Mouse (Mus musculus) testis, adult 2 months (tissue): ENCODE data around the gene Gm10912. TPM values are rescaled to one million over a fixed set of nuclear protein-coding genes. Genes with fewer than 3 reads are reported as not detected.
"Not testable (repeated sequence)": the region's sequence is repeated elsewhere in the genome, so short reads cannot be mapped to it uniquely, and the experiment has no call there.

Source experiments
- H3K27ac ChIP-seq: fragments of 200-500 bp; 2 replicates; pipeline ENCODE4 v1.5.1; 2012; ENCODE audit warnings: low read depth, low read length; ENCODE audit not compliant: control insufficient read depth, insufficient read depth
- H3K27me3 ChIP-seq: fragments of 200-500 bp; 2 replicates; pipeline ENCODE4 v1.6.1; 2012; ENCODE audit warnings: mild to moderate bottlenecking, low read length, moderate library complexity; ENCODE audit not compliant: control insufficient read depth, insufficient read depth
- H3K36me3 ChIP-seq: fragments of 200-500 bp; 2 replicates; pipeline ENCODE4 v1.6.1; 2012; ENCODE audit warnings: mild to moderate bottlenecking, low read length; ENCODE audit not compliant: control insufficient read depth, insufficient read depth
- H3K4me1 ChIP-seq: fragments of 200-500 bp; 2 replicates; pipeline ENCODE4 v1.6.1; 2012; ENCODE audit warnings: low read length; ENCODE audit not compliant: control insufficient read depth, insufficient read depth
- H3K4me3 ChIP-seq: fragments of 200-500 bp; 2 replicates; pipeline ENCODE4 v1.5.1; 2012; ENCODE audit warnings: low read depth, mild to moderate bottlenecking, low read length, moderate library complexity, mixed read lengths; ENCODE audit not compliant: control insufficient read depth
- CTCF ChIP-seq: fragments of 200-500 bp; IDR thresholded peaks from 2 replicates; pipeline ENCODE4 v1.5.1; 2012; ENCODE audit warnings: low read depth, mild to moderate bottlenecking, inconsistent platforms, low read length, moderate library complexity; ENCODE audit not compliant: control insufficient read depth, insufficient read depth, insufficient replicate concordance
- POLR2A ChIP-seq: fragments of 200-500 bp; IDR thresholded peaks from 2 replicates; pipeline ENCODE4 v1.6.1; 2012; ENCODE audit warnings: low read depth, mild to moderate bottlenecking, inconsistent platforms, low read length, moderate library complexity; ENCODE audit not compliant: control insufficient read depth
- polyA plus RNA-seq: library from polyadenylated mRNA; depleted of rRNA; stranded (reverse); fragments of >200 nt; gene quantifications from 2 replicates; pipeline ENCODE4 v1.2.3, GENCODE M21; 2012; rRNA removed

Gene Gm10912
- polyA plus RNA-seq, 1 experiment: 0.90 TPM

- Histone ChIP-seq H3K4me3 (no peak overlapping the region), H3K36me3 (no peaks in the 10 kb centered on the region), H3K27me3 (no peaks in the 10 kb centered on the region), H3K4me1 (no peaks in the 10 kb centered on the region), H3K27ac (no peak overlapping the region)
- TF ChIP-seq CTCF (no peak), POLR2A (no peak)
These were observed 43.9 kb downstream of the Gm10912 start for GRCm38 (mm10) chr2:104109528-104109927.

GRCm38 (mm10) chr2:104110031-104110430, 44.4 kb downstream of the Gm10912 start:
- TF ChIP-seq CTCF (no peak), POLR2A (no peak)
- no peaks in the 10 kb centered on the region for H3K36me3 ChIP-seq
- no peak overlapping the region for H3K4me3 ChIP-seq
- no peaks in the 10 kb centered on the region for H3K4me1 ChIP-seq
- H3K27ac ChIP-seq: no peak overlapping the region
- no peaks in the 10 kb centered on the region for H3K27me3 ChIP-seq

- H3K4me3 ChIP-seq, H3K36me3 ChIP-seq, H3K27ac ChIP-seq, H3K27me3 ChIP-seq, H3K4me1 ChIP-seq: not testable (repeated sequence)
These were observed 45.7 kb downstream of the Gm10912 start for GRCm38 (mm10) chr2:104111170-104111797.

GRCm38 (mm10) chr2:104113563-104113962, 47.9 kb downstream of the Gm10912 start:
- not testable (repeated sequence) for H3K36me3 ChIP-seq, H3K4me3 ChIP-seq

GRCm38 (mm10) chr2:104114898-104115297, 49.3 kb downstream of the Gm10912 start:
- Histone ChIP-seq H3K4me3 (no peak overlapping the region), H3K36me3 (no peaks in the 10 kb centered on the region), H3K4me1 (no peaks in the 10 kb centered on the region), H3K27me3 (no peaks in the 10 kb centered on the region), H3K27ac (no peak overlapping the region)
- no peak for TF ChIP-seq POLR2A
- TF ChIP-seq CTCF: no peak

More at GRCm38 (mm10) chr2:104113563-104113962, 47.9 kb downstream of the Gm10912 start:
- H3K4me1 ChIP-seq, H3K27me3 ChIP-seq, H3K27ac ChIP-seq: not testable (repeated sequence)

Other genes with a start within 250 kb of the Gm10912 start
- 4.7 and 5.9 TPM in 2 replicates for gene Lmo2, start 107.8 kb upstream of the Gm10912 start, polyA plus RNA-seq
- 20.7 and 27.4 TPM in 2 replicates for gene Fbxo3, start 38.1 kb upstream of the Gm10912 start, polyA plus RNA-seq
- gene 4931422A03Rik, start 37.5 kb upstream of the Gm10912 start, polyA plus RNA-seq: 50.4 and 58.4 TPM in 2 replicates
- not detected in 2 replicates for gene Gm10799, start 2.7 kb downstream of the Gm10912 start, polyA plus RNA-seq
- 16.5 and 27.6 TPM in 2 replicates for gene Cd59b, start 4.0 kb downstream of the Gm10912 start, polyA plus RNA-seq
- gene Cd59a, start 30.0 kb downstream of the Gm10912 start, polyA plus RNA-seq: 13.0 and 20.8 TPM in 2 replicates
- 33.9 and 48.2 TPM in 2 replicates for gene A930018P22Rik, start 56.9 kb downstream of the Gm10912 start, polyA plus RNA-seq